Mouse (Mus musculus) limb, embryonic 10.5 days (tissue): ENCODE measurements at regions not wholly inside any gene's neighbourhood (a gene's known extent, or its start where the extent isn't known, plus 50 kb on each side); places are given as distances from the start of the nearest gene placed in this dataset.
"Not testable (repeated sequence)": the region's sequence is repeated elsewhere in the genome, so short reads cannot be mapped to it uniquely, and the experiment has no call there.

ENCODE experiments used
- DNase-seq: peaks from one replicate; pipeline ENCODE4 v3.0.0-alpha.2; 2017; ENCODE audit warnings: low spot score
- H3K27ac ChIP-seq: fragments of 300-500 bp; sonication (generic); 2 replicates; pipeline ENCODE4 v1.5.1; 2016; ENCODE audit warnings: mild to moderate bottlenecking
- H3K27me3 ChIP-seq: fragments of 300-500 bp; sonication (generic); 2 replicates; pipeline ENCODE4 v1.6.1; 2016; ENCODE audit warnings: low read depth, mild to moderate bottlenecking; ENCODE audit not compliant: poor library complexity, severe bottlenecking
- H3K36me3 ChIP-seq: fragments of 300-500 bp; sonication (generic); 2 replicates; pipeline ENCODE4 v1.6.1; 2016; ENCODE audit warnings: mild to moderate bottlenecking, moderate library complexity
- H3K4me1 ChIP-seq: fragments of 300-500 bp; sonication (generic); 2 replicates; pipeline ENCODE4 v1.6.1; 2016
- H3K4me3 ChIP-seq: fragments of 300-500 bp; sonication (generic); 2 replicates; pipeline ENCODE4 v1.5.1; 2016; ENCODE audit warnings: mild to moderate bottlenecking, moderate library complexity
- H3K9me3 ChIP-seq: fragments of 300-500 bp; sonication (generic); replicated peaks from 2 replicates; pipeline ENCODE4 v1.6.1; 2016; ENCODE audit warnings: mild to moderate bottlenecking
- WGBS: fragments of 180-500 bp; shearing (Covaris S2); methylation state at CpG from one replicate; pipeline ENCODE4 v1.1.7; 2016; 5-methylcytosine and 5-hydroxymethylcytosine counted together

DNA sequence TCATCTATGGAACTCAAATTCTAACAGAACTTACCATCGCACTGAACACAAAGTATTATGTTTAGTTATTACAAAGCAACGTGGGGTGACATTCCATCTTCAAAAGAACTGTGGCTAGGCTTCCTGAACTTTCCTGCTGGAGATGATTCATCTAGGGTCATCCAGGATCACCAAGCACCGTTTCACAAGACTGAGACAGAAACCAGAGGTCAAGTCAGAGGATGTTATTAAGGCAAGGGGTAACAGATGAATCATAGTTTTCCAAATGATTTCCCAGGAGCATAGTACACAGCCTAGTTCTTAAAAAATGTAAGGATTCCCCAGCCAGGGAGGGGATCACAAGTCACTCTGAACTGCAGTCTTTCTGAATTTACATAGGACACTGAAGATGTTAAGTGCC lies 97.5 kb upstream of the Nrip1 start:
- H3K27ac ChIP-seq, result no peak overlapping the region
- H3K4me1 ChIP-seq, result no peaks in the 10 kb centered on the region
- no peaks in the 10 kb centered on the region for H3K27me3 ChIP-seq
- no peaks in the 10 kb centered on the region for H3K9me3 ChIP-seq
- no peaks in the 10 kb centered on the region for H3K36me3 ChIP-seq
- DNase-seq, result no peak
- WGBS, result 67% methylated on average over 3 of the region's 3 CpGs
- H3K4me3 ChIP-seq, result no peak overlapping the region

GRCm38 (mm10) chr16:76459521-76459920 lies 85.9 kb upstream of the Nrip1 start:
- H3K27ac ChIP-seq, result no peak overlapping the region
- H3K4me1 ChIP-seq, result peaks cover 20% of the 10 kb centered on the region
- no peaks in the 10 kb centered on the region for H3K9me3 ChIP-seq
- 91% methylated on average over 1 of the region's 1 CpGs for WGBS
- no peak overlapping the region for H3K4me3 ChIP-seq
- no peak for DNase-seq
- H3K27me3 ChIP-seq, result no peaks in the 10 kb centered on the region
- H3K36me3 ChIP-seq, result no peaks in the 10 kb centered on the region

GRCm38 (mm10) chr16:76456300-76456599 lies 82.6 kb upstream of the Nrip1 start:
- not testable (repeated sequence) for H3K27ac ChIP-seq, H3K9me3 ChIP-seq, DNase-seq, H3K27me3 ChIP-seq, H3K36me3 ChIP-seq, H3K4me3 ChIP-seq
- WGBS, result 85% methylated on average over 2 of the region's 2 CpGs
- H3K4me1 ChIP-seq, result peaks cover 38% of the 10 kb centered on the region

GRCm38 (mm10) chr16:76455499-76456299 lies 82.1 kb upstream of the Nrip1 start:
- H3K9me3 ChIP-seq, result no peaks in the 10 kb centered on the region
- whole genome bisulfite sequencing, result 66% methylated on average over 9 of the region's 9 CpGs
- no peaks in the 10 kb centered on the region for H3K36me3 ChIP-seq
- H3K4me1 ChIP-seq, result peaks cover 38% of the 10 kb centered on the region
- H3K27me3 ChIP-seq, result no peaks in the 10 kb centered on the region
- no peak overlapping the region for H3K4me3 ChIP-seq
- no peak overlapping the region for H3K27ac ChIP-seq
- no peak for DNase-seq

DNA sequence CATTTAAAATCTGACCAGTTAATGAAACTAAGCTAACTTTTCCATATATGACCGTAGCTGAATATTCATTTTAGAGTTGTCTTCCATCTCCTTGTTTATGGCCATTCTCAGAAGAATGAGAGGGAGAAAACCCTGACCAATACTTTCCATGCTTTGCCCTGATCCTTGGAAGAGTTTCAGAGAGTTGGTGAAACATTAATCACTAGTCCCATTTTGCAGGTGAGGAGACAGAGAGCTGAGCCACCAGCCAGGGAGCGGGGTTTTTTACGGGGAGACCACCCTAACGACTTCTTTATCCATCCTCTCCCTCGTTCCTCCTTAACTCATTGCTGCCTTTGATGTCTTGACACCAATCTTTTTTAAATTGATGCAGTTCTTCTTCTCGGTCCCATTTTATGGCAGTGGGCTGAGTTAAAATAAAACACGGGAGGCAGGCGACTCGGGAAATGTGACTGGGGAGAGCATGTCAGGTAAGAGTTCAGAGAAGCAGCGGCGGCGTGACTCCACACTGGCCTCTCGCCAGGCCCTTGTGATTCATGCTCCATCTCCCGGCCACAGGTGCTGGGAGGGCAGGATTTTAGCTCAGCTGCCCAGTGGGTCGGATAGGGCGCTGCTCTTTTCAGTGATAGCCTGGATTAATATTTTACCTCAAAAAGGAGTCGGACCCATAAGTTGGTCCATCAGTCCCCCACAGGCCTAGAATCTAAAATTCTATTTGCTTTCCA lies 81.3 kb upstream of the Nrip1 start:
- DNase-seq, result peak; percentile 41
- no peaks in the 10 kb centered on the region for H3K27me3 ChIP-seq
- WGBS, result 44% methylated on average over 17 of the region's 17 CpGs
- H3K27ac ChIP-seq, result 0 out of 2 replicates have a peak overlapping the region, but pooled peaks have one; percentile 2
- no peaks in the 10 kb centered on the region for H3K36me3 ChIP-seq
- no peaks in the 10 kb centered on the region for H3K9me3 ChIP-seq
- no peak overlapping the region for H3K4me3 ChIP-seq
- peaks cover 38% of the 10 kb centered on the region for H3K4me1 ChIP-seq

DNA sequence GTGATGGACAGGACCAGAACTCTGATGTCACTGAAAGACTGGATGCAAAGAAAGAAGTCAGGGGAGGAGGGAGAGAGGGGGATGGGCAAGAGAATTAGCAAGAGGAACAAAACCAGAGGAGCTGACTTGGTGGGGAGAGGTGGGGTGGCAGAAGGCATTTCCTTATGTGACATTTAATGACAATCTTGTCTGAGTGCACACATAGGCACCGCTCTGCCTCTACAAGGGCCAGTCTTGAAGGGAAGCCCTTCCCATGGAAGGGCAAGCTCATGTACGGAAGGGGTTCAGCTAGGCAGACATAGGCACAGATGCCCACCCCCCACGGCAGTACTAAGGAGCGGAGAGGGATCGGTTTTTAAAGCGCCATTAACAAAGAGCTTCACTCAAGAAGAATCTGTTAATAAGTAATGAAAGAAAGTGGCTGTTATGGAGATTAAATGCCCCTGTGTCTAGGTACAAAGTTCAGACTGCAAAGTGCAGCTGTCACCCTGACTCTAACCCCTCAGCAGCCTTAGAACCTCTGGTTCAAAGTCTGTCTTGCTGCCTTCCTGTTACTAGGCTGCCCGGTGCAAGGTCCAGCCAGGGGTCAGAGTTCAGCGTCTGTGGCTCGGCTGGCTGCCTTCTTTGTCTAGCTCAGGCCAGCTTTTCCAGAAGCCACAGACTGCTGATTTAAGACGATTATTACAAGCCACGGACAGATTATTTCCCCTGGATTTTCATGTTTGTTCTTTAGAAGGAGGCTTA lies 80.0 kb upstream of the Nrip1 start:
- 17% methylated on average over 11 of the region's 11 CpGs for WGBS
- H3K36me3 ChIP-seq, result no peaks in the 10 kb centered on the region
- H3K4me1 ChIP-seq, result peaks cover 36% of the 10 kb centered on the region
- DNase-seq, result peak; percentile 66
- no peak overlapping the region for H3K4me3 ChIP-seq
- H3K27me3 ChIP-seq, result no peaks in the 10 kb centered on the region
- peak overlapping the region; percentile 75 for H3K27ac ChIP-seq
- H3K9me3 ChIP-seq, result no peaks in the 10 kb centered on the region

- Histone ChIP-seq H3K27ac (no peak overlapping the region), H3K36me3 (no peaks in the 10 kb centered on the region), H3K9me3 (no peaks in the 10 kb centered on the region), H3K4me1 (peaks cover 10% of the 10 kb centered on the region), H3K4me3 (no peak overlapping the region), H3K27me3 (no peaks in the 10 kb centered on the region)
- no peak for DNase-seq
- 84% methylated on average over 3 of the region's 3 CpGs for WGBS
Measured at GRCm38 (mm10) chr16:76448773-76449172, 75.1 kb upstream of the Nrip1 start.

- Histone ChIP-seq H3K9me3 (no peaks in the 10 kb centered on the region), H3K4me3 (no peak overlapping the region), H3K27me3 (no peaks in the 10 kb centered on the region), H3K36me3 (no peaks in the 10 kb centered on the region), H3K4me1 (no peaks in the 10 kb centered on the region), H3K27ac (no peak overlapping the region)
- no peak for DNase-seq
- WGBS, result 75% methylated on average over 3 of the region's 3 CpGs
Measured at GRCm38 (mm10) chr16:76447033-76447432, 73.4 kb upstream of the Nrip1 start.

GRCm38 (mm10) chr16:76444668-76445067 lies 71.0 kb upstream of the Nrip1 start:
- Histone ChIP-seq H3K36me3 (no peaks in the 10 kb centered on the region), H3K4me3 (no peak overlapping the region), H3K27me3 (no peaks in the 10 kb centered on the region), H3K9me3 (no peaks in the 10 kb centered on the region), H3K27ac (no peak overlapping the region), H3K4me1 (no peaks in the 10 kb centered on the region)
- DNase-seq, result no peak
- WGBS, result 80% methylated on average over 3 of the region's 3 CpGs

DNA sequence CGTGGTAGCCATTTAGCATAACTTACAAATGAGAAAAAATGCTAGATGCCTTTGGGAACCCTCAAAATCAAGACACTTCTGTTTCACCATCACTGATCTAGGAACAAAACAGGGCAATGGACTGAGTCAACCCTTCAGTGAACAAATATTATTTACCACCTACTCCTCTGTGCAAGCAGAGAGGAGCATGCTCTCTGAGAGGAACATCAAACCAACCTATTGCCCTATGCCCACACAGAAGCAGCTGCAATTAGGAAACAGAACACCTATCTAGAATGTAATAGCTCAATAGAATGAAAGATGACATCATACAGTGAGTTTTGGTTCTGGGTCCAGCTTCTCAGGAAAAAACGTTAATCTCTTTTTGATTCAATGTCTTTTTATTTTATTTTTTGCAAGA lies 69.0 kb upstream of the Nrip1 start:
- Histone ChIP-seq H3K27ac (no peak overlapping the region), H3K9me3 (no peaks in the 10 kb centered on the region), H3K4me3 (no peak overlapping the region), H3K27me3 (no peaks in the 10 kb centered on the region), H3K4me1 (no peaks in the 10 kb centered on the region), H3K36me3 (no peaks in the 10 kb centered on the region)
- DNase-seq, result no peak
- 95% methylated on average over 2 of the region's 2 CpGs for WGBS

- Histone ChIP-seq H3K36me3 (no peaks in the 10 kb centered on the region), H3K4me1 (no peaks in the 10 kb centered on the region), H3K9me3 (no peaks in the 10 kb centered on the region), H3K4me3 (no peak overlapping the region), H3K27ac (no peak overlapping the region), H3K27me3 (no peaks in the 10 kb centered on the region)
- 70% methylated on average over 5 of the region's 5 CpGs for WGBS
- DNase-seq, result no peak
Measured at GRCm38 (mm10) chr16:76441803-76442448, 68.3 kb upstream of the Nrip1 start.

DNA sequence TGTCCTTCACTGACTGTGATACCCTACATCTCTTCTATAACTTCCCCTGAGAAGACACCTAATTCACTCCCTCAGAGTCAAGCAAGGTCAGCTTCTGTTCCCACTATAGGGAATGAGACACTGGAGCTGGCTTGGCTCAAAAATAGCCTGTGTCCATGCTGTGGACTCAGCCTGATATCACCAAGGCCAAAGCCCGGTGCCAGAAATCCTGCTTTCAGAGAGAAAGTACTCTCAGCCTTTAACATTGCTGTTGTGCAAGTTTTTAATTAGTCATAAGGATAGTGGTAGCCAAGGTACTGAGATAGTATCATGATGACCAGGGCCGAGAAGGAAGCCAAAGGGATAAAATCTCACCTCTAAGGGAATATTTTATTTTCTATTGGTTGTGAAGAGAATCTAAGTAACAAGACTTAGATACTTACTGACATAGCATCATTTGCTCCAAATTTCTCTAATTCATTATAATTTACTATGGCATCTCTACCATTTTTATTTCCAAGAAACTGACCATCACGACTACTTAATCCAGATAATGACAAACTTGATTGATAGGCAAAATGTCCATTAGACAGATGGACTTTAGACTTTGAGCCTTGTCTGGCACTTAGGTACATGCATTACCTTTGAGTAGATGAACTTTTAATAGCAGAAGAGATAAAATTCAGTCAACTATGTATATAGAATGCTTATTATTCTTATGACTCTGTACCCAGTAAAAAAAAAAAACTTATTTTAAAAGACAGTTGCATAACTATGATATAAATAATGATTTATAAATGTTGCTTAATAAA lies 64.7 kb upstream of the Nrip1 start:
- 90% methylated on average over 3 of the region's 3 CpGs for whole genome bisulfite sequencing
- Histone ChIP-seq H3K4me3 (no peak overlapping the region), H3K4me1 (no peaks in the 10 kb centered on the region), H3K36me3 (no peaks in the 10 kb centered on the region), H3K27me3 (no peaks in the 10 kb centered on the region), H3K9me3 (no peaks in the 10 kb centered on the region), H3K27ac (no peak overlapping the region)
- DNase-seq, result no peak
